ENCODE assay signal across 9 mouse cellular contexts in genomic region chrX:12286910-12287522, GRCm38 (mm10).
DNase-seq lines count a peak whose midpoint lies in the region; ATAC-seq and TF ChIP-seq lines count a peak whose summit lies in the region.
"Had no signal": no experiment of that assay in that cellular context is flagged by ENCODE, and none has a peak within 500 bp of the region (broad histone marks: within the 10 kb centered on the region; RNA-seq: fewer than 3 reads in every experiment).

No protein-coding gene starts in this region.

- no peaks in the 10 kb centered on the region for H3K9me3 ChIP-seq in ES-Bruce4 (replicated peaks; ENCODE audit: control insufficient read depth, insufficient read depth, low read length, poor library complexity, severe bottlenecking)
- no peaks in the 10 kb centered on the region for H3K9me3 ChIP-seq in intestine, embryonic 16.5 days (ENCODE audit: control insufficient read depth, low read length)

- no peak overlapping the region for H3K9ac ChIP-seq in ES-Bruce4 (ENCODE audit: low read depth, poor library complexity, severe bottlenecking)
- H3K9ac ChIP-seq in intestine, embryonic 16.5 days (ENCODE audit: low read depth, low read length) = no peak overlapping the region

- TF ChIP-seq EP300 in ES-Bruce4 (IDR thresholded peaks at IDR 0.05; ENCODE audit: insufficient read depth, low read depth, low read length) = no peak

- H3K4me2 ChIP-seq in intestine, embryonic 16.5 days (ENCODE audit: low read depth, low read length) = no peak overlapping the region

- no peak overlapping the region for H3K27ac ChIP-seq in ES-Bruce4 (ENCODE audit: insufficient read depth, low read length)
- H3K27ac ChIP-seq in intestine, embryonic 16.5 days (ENCODE audit: low read length) = no peak overlapping the region
- H3K27ac ChIP-seq: left cerebral cortex, adult 2 months had no signal

- no peaks in the 10 kb centered on the region for H3K36me3 ChIP-seq in ES-Bruce4 (ENCODE audit: control insufficient read depth, insufficient read depth, low read length, poor library complexity, severe bottlenecking)
- H3K36me3 ChIP-seq in intestine, embryonic 16.5 days (ENCODE audit: control insufficient read depth, insufficient read depth, low read length) = no peaks in the 10 kb centered on the region

- no peak for DNase-seq in frontal cortex, postnatal 36 days (ENCODE audit: low spot score in 2 of 2)
- DNase-seq in kidney, adult 9 months = peak; percentile 16
- no peak for DNase-seq in kidney, adult 11 months
- DNase-seq in adrenal gland, postnatal 25 days = no peak

- 0 out of 2 replicates have a peak overlapping the region, but pooled peaks have one; percentile 8 for H3K4me3 ChIP-seq in ES-Bruce4 (ENCODE audit: low read depth, low read length)
- no peak overlapping the region for H3K4me3 ChIP-seq in intestine, embryonic 16.5 days (ENCODE audit: low read length)
- H3K4me3 ChIP-seq: left cerebral cortex, adult 2 months had no signal

- 28% methylated on average over 18 of the region's 18 CpGs for WGBS in intestine, embryonic 16.5 days

- no peak for TF ChIP-seq POLR2A in ES-Bruce4 (IDR thresholded peaks at IDR 0.05; ENCODE audit: insufficient read depth, low read length)

- peaks cover 7% of the 10 kb centered on the region for H3K4me1 ChIP-seq in ES-Bruce4 (ENCODE audit: control insufficient read depth, insufficient read depth, low read length)
- H3K4me1 ChIP-seq in intestine, embryonic 16.5 days (ENCODE audit: control insufficient read depth, insufficient read depth, low read length) = no peaks in the 10 kb centered on the region

- no peak for TF ChIP-seq CTCF in ES-Bruce4 (IDR thresholded peaks at IDR 0.05; ENCODE audit: low read depth, low read length)

- H3K27me3 ChIP-seq in ES-Bruce4 (ENCODE audit: control insufficient read depth, insufficient read depth, low read length, poor library complexity, severe bottlenecking) = no peaks in the 10 kb centered on the region
- peaks cover 12% of the 10 kb centered on the region; the same call in 1 of the 2 replicates for H3K27me3 ChIP-seq in intestine, embryonic 16.5 days (replicated peaks; ENCODE audit: control insufficient read depth, insufficient read depth, low read length)

- peak; percentile 41; the same call in 1 of the 2 replicates for ATAC-seq in frontal cortex, adult (ENCODE audit: low TSS enrichment)
- ATAC-seq in intestine, embryonic 16.5 days = peak; percentile 38; the same call in 1 of the 2 replicates
- no peak for ATAC-seq in inflammation-experienced regulatory T-cells, adult 6 months
